Mouse (Mus musculus) gastrocnemius, adult 2 months (tissue): ENCODE measurements around the gene Sox8. TPM values are rescaled to one million over a fixed set of nuclear protein-coding genes. Genes with fewer than 3 reads are reported as not detected.

Experiments used
- DNase-seq: peaks from one replicate; pipeline ENCODE4 v3.0.0; 2022
- H3K27ac ChIP-seq: fragments of 200-600 bp; 2 replicates; pipeline ENCODE4 v1.8.1; 2022; ENCODE audit warnings: mild to moderate bottlenecking
- H3K4me3 ChIP-seq: fragments of 200-600 bp; 2 replicates; pipeline ENCODE4 v1.8.1; 2022; ENCODE audit warnings: mild to moderate bottlenecking, moderate library complexity
- CTCF ChIP-seq: fragments of 200-600 bp; IDR thresholded peaks from 2 replicates; pipeline ENCODE4 v1.8.1; 2022; ENCODE audit warnings: antibody characterized with exemption, mild to moderate bottlenecking, moderate library complexity
- intact Hi-C: fragments of 180-260 bp; cut with DNase I; formaldehyde crosslinking; loops from one replicate; pipeline ENCODE4 v1.15.1; 2025
- total RNA-seq, 2 experiments: library from RNA; stranded (reverse); gene quantifications; 2 replicates each; pipeline ENCODE4 v1.2.3; 2021

Gene Sox8
- total RNA-seq, 2 experiments from 2014 or later, result 0.92 to 1.1 TPM

DNA sequence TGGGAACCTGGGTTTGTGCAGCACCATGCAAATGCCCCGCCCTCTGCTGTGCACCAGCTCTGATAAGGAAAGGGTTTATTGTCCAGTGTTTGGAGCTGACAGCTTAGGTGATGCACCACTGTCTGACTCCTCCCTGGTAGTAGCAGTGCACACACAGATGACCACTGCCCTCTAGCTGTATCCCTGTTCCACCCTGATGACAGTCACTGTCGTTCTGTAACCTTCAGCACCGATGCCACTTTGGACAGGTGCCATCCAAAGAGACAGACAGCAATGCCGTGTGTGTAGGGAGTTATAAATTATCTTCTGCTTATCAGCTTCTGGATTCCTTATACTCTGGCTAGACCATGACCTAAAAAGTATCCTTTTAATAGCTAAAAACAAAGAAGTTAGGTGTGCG lies 25.0 kb upstream of the Sox8 start:
- no peak overlapping the region for H3K27ac ChIP-seq
- intact Hi-C loops, result no loop called here
- peak; percentile 40 for DNase-seq
- no peak overlapping the region for H3K4me3 ChIP-seq
- peak; percentile 50 for TF ChIP-seq CTCF

GRCm38 (mm10) chr17:25593411-25594261 lies 23.1 kb upstream of the Sox8 start:
- DNase-seq, result no peak
- intact Hi-C loops, result no loop called here
- no peak for TF ChIP-seq CTCF
- Histone ChIP-seq H3K27ac (peak overlapping the region; percentile 82; the same call in 1 of the 2 replicates), H3K4me3 (no peak overlapping the region)

DNA sequence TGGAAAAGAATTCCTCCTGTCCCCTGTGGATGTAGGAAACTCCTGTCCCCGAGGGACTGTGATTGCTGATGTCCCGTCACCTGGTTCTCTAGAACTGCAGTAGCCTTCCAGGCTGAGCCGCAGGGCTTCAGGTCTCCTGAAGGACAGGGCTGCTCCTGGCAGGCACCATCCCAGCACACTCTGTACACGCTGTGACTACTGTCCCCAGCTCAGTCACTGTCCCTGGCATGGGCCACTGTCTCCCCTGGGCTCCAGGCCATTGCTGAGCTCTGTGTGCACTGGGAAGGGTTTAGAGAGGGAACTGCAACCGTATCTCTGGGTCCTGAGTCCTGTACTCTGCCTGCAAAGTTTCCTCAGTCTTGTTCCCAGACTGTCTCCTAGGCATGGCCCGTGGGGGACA lies 21.9 kb upstream of the Sox8 start:
- H3K27ac ChIP-seq, result peak overlapping the region; percentile 82
- TF ChIP-seq CTCF, result no peak
- DNase-seq, result peak; percentile 91
- H3K4me3 ChIP-seq, result no peak overlapping the region
- intact Hi-C loops, result no loop called here

- no peak overlapping the region for H3K27ac ChIP-seq
- intact Hi-C loops, result no loop called here
- TF ChIP-seq CTCF, result peak; percentile 41
- H3K4me3 ChIP-seq, result no peak overlapping the region
- DNase-seq, result no peak
Observed at GRCm38 (mm10) chr17:25590985-25591384, 20.5 kb upstream of the Sox8 start.

DNA sequence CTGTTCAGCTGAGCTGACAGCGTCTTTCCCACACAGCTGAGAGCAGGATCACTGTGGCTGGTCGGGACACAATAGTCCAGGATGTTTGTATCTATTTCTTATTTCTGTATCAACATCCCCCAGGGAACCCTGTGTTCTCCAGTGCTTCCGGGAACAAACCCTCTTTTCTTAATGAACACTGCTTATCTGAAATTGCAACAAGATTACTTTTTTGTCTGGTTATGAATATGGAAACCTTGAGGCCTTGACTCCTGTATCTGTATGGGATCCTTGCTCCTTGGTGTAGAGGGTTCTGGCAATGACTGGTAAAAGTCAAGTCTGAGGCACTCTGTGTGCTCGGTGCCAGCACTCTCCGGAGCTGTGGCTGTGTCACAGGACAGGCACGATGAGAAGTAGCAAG lies 19.6 kb upstream of the Sox8 start:
- H3K27ac ChIP-seq, result peak overlapping the region; percentile 16; the same call in 1 of the 2 replicates
- intact Hi-C loops, result no loop called here
- TF ChIP-seq CTCF, result no peak

GRCm38 (mm10) chr17:25584646-25585045 lies 14.2 kb upstream of the Sox8 start:
- H3K4me3 ChIP-seq, result no peak overlapping the region
- H3K27ac ChIP-seq, result no peak overlapping the region
- intact Hi-C loops, result no loop called here
- DNase-seq, result no peak
- no peak for TF ChIP-seq CTCF

More for the DNA sequence above, 19.6 kb upstream of the Sox8 start:
- no peak overlapping the region for H3K4me3 ChIP-seq
- no peak for DNase-seq

GRCm38 (mm10) chr17:25583858-25584257 lies 13.4 kb upstream of the Sox8 start:
- DNase-seq, result no peak
- Histone ChIP-seq H3K27ac (no peak overlapping the region), H3K4me3 (no peak overlapping the region)
- intact Hi-C loops, result no loop called here
- no peak for TF ChIP-seq CTCF

GRCm38 (mm10) chr17:25583099-25583498 lies 12.6 kb upstream of the Sox8 start:
- TF ChIP-seq CTCF, result no peak
- no peak overlapping the region for H3K27ac ChIP-seq
- DNase-seq, result no peak
- H3K4me3 ChIP-seq, result no peak overlapping the region
- intact Hi-C loops, result no loop called here

DNA sequence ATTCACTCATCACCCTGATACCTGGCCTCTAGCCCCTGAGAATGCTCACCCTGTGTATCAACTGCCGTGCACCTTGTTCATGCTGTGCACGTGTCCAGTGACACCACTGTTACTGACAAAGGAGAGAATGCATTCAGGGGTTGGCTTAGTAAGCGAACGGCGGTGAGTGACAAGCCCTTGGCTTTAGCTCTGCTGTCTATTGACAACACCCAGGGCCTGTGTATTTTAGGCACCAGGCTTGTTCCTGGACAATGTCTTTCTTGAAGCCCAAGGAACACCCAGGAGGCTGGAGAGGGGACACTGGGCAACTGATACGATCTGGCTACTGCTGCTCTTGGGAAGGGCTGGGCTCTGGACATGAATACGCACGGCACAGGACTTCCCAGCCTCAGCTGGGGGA lies 11.6 kb upstream of the Sox8 start:
- intact Hi-C loops, result no loop called here
- H3K4me3 ChIP-seq, result no peak overlapping the region
- no peak for DNase-seq
- no peak for TF ChIP-seq CTCF
- no peak overlapping the region for H3K27ac ChIP-seq

DNA sequence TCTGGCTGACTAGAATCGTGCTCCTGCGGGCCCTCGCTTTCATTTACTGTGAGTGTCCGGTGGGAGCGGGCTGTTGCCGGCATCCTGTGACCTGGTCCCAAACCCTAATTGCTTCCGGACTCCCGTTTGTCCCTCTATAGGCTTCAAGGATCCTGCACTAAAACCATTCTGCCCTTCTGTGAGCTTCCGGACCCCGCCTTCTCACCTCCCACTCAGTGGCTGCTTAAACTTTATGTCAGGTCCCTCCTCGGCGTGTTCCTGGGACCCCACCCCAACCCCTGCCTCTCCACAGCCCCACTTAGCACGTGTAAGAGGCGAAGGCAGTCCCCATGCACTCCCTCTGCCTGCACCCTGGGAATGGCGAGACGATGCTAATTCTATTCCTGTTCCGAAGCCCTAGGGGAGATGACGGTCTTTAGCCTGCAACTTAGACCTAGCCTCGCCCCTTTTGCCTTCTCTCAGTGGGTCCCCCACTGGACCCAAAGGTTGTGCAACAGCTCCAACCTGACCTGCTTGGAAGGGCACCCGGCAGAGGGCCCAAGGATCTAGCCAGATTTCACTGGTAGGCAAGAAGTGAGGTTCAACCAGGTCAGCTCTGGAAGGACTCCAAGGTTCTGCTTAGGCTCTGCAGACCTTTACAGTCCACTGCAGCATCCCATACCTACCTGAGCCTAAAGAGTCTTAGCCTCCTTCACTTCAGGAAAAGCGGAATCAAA lies 9.0 kb upstream of the Sox8 start:
- intact Hi-C loops, result loop anchor here (10.0 kb wide), 1 partner anchor 215 kb away; the partner anchor contains the start of genes AC134908.4, Fam173a and Metrn
- peak overlapping the region; percentile 92 for H3K27ac ChIP-seq
- peak; percentile 47 for DNase-seq
- TF ChIP-seq CTCF, result no peak
- H3K4me3 ChIP-seq, result peak overlapping the region; percentile 79

DNA sequence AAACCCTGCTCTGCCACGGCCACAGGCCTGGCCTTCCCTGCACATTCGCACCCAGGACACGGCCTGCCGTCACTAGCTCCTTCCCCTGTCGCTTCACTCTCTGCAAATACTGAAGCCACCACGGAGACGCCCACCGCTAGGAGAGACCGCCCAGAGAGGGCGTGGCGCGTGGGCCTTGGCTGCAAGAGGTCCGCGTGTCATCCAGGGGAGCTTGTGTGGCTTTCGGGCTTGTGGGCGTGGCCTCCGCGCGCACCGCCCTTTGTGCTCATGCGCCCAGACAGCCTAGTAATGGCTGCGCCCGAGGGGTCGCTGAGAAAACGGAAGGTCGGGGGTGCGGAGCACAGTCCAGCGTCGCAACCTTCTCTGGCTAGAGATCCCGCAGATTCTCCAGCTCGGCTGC lies 8.4 kb upstream of the Sox8 start, which contains the start of gene Lmf1:
TSS of gene Lmf1 (plus strand) at position 166 of the 400 bp plus-strand sequence.
- H3K27ac ChIP-seq, result peak within 1 kb of the TSS; percentile 92
- intact Hi-C loops, result loop anchor here (10.0 kb wide), 1 partner anchor 216 kb away; the partner anchor contains the start of genes AC134908.4, Fam173a and Metrn

GRCm38 (mm10) chr17:25577702-25578101 lies 7.2 kb upstream of the Sox8 start:
- DNase-seq, result no peak
- no peak for TF ChIP-seq CTCF
- H3K4me3 ChIP-seq, result no peak overlapping the region
- intact Hi-C loops, result loop anchor here (10.0 kb wide), 1 partner anchor 217 kb away; the partner anchor contains the start of genes AC134908.4, Fam173a and Metrn
- H3K27ac ChIP-seq, result no peak overlapping the region

More for the DNA sequence above, 8.4 kb upstream of the Sox8 start, which contains the start of gene Lmf1:
- DNase-seq, result peak; percentile 98
- peak; percentile 30; the same call in 1 of the 2 replicates for TF ChIP-seq CTCF
- H3K4me3 ChIP-seq, result peak within 1 kb of the TSS; percentile 79

DNA sequence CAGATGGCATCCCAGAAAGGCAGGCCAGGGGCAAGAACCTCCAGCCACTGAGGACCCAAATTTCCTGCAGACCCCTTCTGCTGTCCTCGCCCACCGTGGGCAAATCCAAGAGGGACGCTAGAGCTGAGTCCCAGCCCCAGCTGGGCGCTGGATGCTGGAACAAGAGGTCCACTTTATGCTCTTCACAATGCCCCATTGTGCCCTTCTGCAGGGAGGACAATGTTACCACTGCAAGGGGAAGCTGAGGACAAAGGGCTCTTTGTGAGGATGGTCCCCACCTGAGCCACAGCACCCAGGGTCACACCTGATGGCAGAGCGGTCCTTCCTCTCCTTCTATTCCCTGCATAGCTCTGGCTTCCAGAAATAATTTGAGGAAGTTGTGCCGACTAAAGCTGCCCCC lies 6.8 kb upstream of the Sox8 start:
- no peak overlapping the region for H3K4me3 ChIP-seq

More for the DNA sequence above, 6.8 kb upstream of the Sox8 start:
- H3K27ac ChIP-seq, result no peak overlapping the region
- no peak for TF ChIP-seq CTCF
- intact Hi-C loops, result loop anchor here (10.0 kb wide), 1 partner anchor 218 kb away; the partner anchor contains the start of genes AC134908.4, Fam173a and Metrn
- no peak for DNase-seq
